Mouse (Mus musculus) kidney, adult 2 months (tissue): ENCODE data around the gene Dnttip1. TPM values are rescaled to one million over a fixed set of nuclear protein-coding genes. Genes with fewer than 3 reads are reported as not detected.

ENCODE experiments used
- DNase-seq: peaks from one replicate; pipeline ENCODE4 v3.0.0; 2021
- H3K27ac ChIP-seq: fragments of 200-500 bp; 2 replicates; pipeline ENCODE4 v1.5.1; 2012; ENCODE audit warnings: low read depth, low read length, control low read depth, inconsistent platforms; ENCODE audit not compliant: insufficient read depth
- H3K27me3 ChIP-seq: fragments of 200-500 bp; replicated peaks from 2 replicates; pipeline ENCODE4 v1.6.1; 2012; ENCODE audit warnings: mild to moderate bottlenecking, moderate library complexity, low read length, inconsistent platforms; ENCODE audit not compliant: control insufficient read depth, insufficient read depth
- H3K36me3 ChIP-seq: fragments of 200-500 bp; 2 replicates; pipeline ENCODE4 v1.6.1; 2012; ENCODE audit warnings: mild to moderate bottlenecking, moderate library complexity, low read length, inconsistent platforms; ENCODE audit not compliant: control insufficient read depth, insufficient read depth
- H3K4me1 ChIP-seq: fragments of 200-500 bp; 2 replicates; pipeline ENCODE4 v1.6.1; 2011; ENCODE audit warnings: low read length; ENCODE audit not compliant: control insufficient read depth, insufficient read depth
- H3K4me3 ChIP-seq: fragments of 200-500 bp; 2 replicates; pipeline ENCODE4 v1.5.1; 2011; ENCODE audit warnings: mild to moderate bottlenecking, low read depth, low read length, control low read depth; ENCODE audit not compliant: insufficient read depth
- CTCF ChIP-seq: fragments of 200-500 bp; conservative IDR thresholded peaks from 2 replicates; pipeline ENCODE4 v1.5.1; 2011; ENCODE audit warnings: low read depth, mild to moderate bottlenecking, control low read depth, low read length, moderate library complexity, mixed read lengths; ENCODE audit not compliant: insufficient read depth, insufficient read length
- POLR2A ChIP-seq: fragments of 200-500 bp; IDR thresholded peaks from one replicate; pipeline ENCODE4 v1.6.1; 2011; ENCODE audit warnings: low read depth, low read length, control low read depth
- WGBS: fragments of 180-500 bp; shearing (Covaris S2); methylation state at CpG from one replicate; pipeline ENCODE4 v1.1.7; 2018; 5-methylcytosine and 5-hydroxymethylcytosine counted together
- polyA plus RNA-seq: library from polyadenylated mRNA; depleted of rRNA; stranded (reverse); fragments of >200 nt; gene quantifications from 2 replicates; pipeline ENCODE4 v1.2.3, GENCODE M21; 2012

The Dnttip1 gene
- polyA plus RNA-seq, 1 experiment: 32.6 TPM

DNA sequence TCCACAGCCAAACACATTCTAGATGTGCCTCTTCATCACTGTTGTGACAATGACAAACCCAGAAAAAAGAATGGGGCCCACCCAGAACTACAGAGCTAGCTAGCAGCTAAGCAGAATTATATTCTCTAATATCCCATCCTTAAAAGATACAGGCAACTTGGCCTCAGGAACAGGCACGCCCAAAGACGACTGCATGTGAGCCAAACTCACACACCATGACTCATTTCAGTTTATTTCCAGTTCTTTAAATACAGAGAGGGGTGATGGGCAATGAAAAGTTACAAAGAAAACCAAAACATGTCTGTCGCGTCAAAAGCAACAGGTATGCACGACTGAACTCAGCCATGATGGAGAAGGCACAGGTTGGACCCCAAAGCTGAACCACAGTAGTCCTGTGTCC is 10.3 kb upstream of the Dnttip1 start:
- TF ChIP-seq CTCF (no peak), POLR2A (no peak)
- 83% methylated on average over 5 of the region's 5 CpGs for WGBS
- Histone ChIP-seq H3K27ac (no peak overlapping the region), H3K4me3 (no peak overlapping the region), H3K36me3 (no peaks in the 10 kb centered on the region), H3K4me1 (no peaks in the 10 kb centered on the region), H3K27me3 (no peaks in the 10 kb centered on the region)
- no peak for DNase-seq

DNA sequence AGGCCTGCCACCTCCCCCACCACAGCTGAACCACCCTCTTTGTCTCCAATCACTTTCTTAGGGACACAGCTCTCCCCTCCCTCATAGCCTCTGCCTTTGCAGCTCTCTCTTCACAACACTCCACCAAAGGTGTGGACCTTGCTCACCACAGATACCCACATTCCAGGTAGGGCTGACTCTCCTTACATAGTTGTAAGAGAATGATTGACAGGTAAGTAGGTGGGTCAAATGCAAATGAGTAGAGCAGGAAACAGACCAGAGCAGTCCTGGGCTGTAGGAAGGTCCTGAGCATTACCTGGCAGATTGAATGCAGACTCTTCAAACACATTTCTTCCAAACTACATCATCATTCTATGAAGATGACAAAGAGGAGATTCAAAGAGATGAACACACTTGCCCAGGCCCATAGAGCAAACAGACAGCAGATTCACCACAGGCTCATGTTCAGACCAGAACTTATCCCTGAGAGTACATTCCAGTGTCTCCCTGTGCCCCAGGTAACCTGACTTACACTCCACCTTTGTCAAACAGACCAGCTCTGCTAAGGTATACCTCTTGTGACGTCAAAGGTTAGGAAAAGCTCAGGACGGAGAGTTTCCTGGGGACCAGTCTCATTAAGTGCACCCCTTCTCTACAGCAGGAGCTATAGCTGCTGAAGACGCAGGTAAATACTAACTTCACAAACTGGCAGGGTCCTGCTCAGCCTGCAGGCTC is 8.2 kb upstream of the Dnttip1 start:
- no peaks in the 10 kb centered on the region for H3K36me3 ChIP-seq
- peak; percentile 39 for DNase-seq
- no peak overlapping the region for H3K27ac ChIP-seq
- H3K4me1 ChIP-seq: no peaks in the 10 kb centered on the region
- no peak for TF ChIP-seq POLR2A
- TF ChIP-seq CTCF: no peak
- H3K4me3 ChIP-seq: no peak overlapping the region
- H3K27me3 ChIP-seq: no peaks in the 10 kb centered on the region
- WGBS: 80% methylated on average over 3 of the region's 3 CpGs

DNA sequence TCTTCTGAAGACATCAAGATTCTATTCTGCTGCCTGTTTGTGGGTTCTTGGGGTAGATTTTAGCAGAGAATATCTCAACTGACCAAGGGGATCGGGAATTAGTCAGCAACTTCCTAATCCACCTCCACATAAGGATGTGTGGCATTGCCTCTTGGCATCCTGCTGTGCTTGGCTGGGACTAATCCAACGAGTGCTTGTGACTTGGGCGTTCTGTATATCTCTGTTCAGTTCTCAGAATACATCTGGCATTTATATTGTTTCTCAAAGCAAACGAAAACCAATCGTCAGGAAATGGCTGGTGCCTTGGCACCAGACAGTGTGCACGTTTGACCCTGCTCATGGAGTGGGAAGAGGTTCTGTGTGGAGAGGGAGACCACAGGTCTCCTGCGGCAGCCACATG is 5.9 kb upstream of the Dnttip1 start:
- 68% methylated on average over 7 of the region's 7 CpGs for WGBS
- Histone ChIP-seq H3K27me3 (no peaks in the 10 kb centered on the region), H3K4me3 (no peak overlapping the region), H3K27ac (no peak overlapping the region), H3K4me1 (peaks cover under 1% of the 10 kb centered on the region; the same call in 1 of the 2 replicates), H3K36me3 (no peaks in the 10 kb centered on the region)
- TF ChIP-seq CTCF (no peak), POLR2A (no peak)
- DNase-seq: no peak

DNA sequence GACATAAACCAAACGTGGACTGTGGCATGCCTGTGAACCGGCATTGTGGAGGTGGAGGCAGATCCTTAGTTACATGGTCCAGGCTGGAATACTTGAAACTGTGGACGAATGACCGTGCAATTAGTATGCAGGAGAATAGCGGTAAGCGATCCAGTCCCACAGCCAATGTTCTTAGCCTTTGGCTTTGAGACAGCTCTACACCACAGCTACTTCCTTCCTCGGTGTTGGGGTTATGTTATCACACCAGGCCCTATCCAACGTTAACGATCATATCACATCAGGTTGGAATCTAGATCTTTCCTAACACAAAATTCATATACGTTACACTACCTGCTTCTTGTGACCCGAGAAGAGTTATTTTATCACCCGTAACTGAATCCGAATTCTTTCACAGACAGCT is 796 bp upstream of the Dnttip1 start:
- Histone ChIP-seq H3K27ac (no peak overlapping the region), H3K4me1 (peaks cover 9% of the 10 kb centered on the region; the same call in 1 of the 2 replicates), H3K4me3 (peak overlapping the region; percentile 72), H3K27me3 (no peaks in the 10 kb centered on the region), H3K36me3 (no peaks in the 10 kb centered on the region)
- TF ChIP-seq CTCF (no peak), POLR2A (no peak)
- DNase-seq: no peak
- 43% methylated on average over 13 of the region's 13 CpGs for WGBS

DNA sequence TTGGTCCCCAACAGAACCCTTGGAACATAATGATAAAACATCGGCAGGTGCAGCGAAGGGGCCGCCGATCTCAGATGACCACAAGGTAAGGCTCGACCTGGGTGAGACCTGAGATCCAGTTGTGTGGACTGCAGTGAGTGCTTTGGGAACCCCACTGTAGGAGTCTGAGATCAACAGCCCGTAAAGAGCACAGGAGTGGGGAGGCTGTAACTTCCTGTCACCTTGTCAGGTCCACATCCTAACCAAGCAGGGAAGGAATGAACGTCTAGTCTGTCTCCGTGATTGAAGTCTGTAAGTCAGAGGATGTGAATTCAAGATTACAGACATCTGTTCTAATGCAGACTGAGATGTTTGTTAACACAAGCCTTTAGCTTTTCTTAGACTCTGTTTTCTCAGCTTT is 910 bp downstream of the Dnttip1 start:
- no peak for TF ChIP-seq CTCF
- no peak for TF ChIP-seq POLR2A
- no peak overlapping the region for H3K27ac ChIP-seq
- peaks cover 9% of the 10 kb centered on the region; the same call in 1 of the 2 replicates for H3K4me1 ChIP-seq
- DNase-seq: no peak
- H3K36me3 ChIP-seq: no peaks in the 10 kb centered on the region
- H3K4me3 ChIP-seq: peak overlapping the region; percentile 72
- H3K27me3 ChIP-seq: no peaks in the 10 kb centered on the region
- 27% methylated on average over 8 of the region's 8 CpGs for WGBS

DNA sequence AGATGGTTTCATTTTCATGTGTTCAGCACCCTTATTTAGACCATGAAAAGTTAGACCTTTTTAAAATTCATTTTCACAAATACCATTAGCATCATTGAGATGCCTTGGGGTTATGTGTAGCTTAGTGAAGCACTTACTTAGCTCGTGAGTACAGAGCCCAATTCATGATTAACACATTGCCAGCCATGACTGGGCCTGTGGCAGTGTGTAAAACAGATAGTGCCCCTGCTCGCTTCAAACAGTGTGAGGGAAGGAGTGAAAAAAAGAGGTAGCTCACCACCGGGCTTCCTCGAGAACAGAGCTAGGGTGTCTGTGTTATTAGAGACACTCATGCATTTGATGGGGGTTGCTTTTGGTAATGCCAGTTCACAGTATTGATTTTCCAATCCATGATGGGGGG is 2.4 kb downstream of the Dnttip1 start:
- Histone ChIP-seq H3K4me1 (peaks cover 9% of the 10 kb centered on the region; the same call in 1 of the 2 replicates), H3K27me3 (no peaks in the 10 kb centered on the region), H3K4me3 (no peak overlapping the region), H3K27ac (no peak overlapping the region), H3K36me3 (no peaks in the 10 kb centered on the region; the same call in 1 of the 2 replicates)
- TF ChIP-seq POLR2A: no peak
- TF ChIP-seq CTCF: no peak
- 80% methylated on average over 4 of the region's 4 CpGs for WGBS
- DNase-seq: no peak

DNA sequence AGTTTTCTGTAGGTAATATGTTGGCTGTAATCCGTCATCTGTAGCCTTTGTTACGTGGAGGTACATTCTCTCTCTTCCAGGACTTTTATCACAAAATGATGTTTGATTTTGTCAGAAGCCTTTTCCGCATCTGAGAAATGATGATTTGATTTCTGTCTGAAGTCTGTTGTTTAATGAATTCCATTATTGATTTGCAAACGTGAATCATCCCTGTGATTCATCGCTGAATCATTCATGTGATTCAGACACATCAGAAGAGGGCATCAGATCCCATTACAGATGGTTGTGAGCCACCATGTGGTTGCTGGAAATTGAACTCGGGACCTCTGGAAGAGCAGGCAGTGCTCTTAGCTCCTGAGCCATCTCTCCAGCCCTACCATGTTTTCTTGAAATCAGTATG is 3.2 kb downstream of the Dnttip1 start:
- no peaks in the 10 kb centered on the region; the same call in 1 of the 2 replicates for H3K36me3 ChIP-seq
- 85% methylated on average over 6 of the region's 6 CpGs for WGBS
- H3K4me3 ChIP-seq: no peak overlapping the region
- no peak for DNase-seq
- no peaks in the 10 kb centered on the region for H3K27me3 ChIP-seq
- no peak overlapping the region for H3K27ac ChIP-seq
- peaks cover 9% of the 10 kb centered on the region; the same call in 1 of the 2 replicates for H3K4me1 ChIP-seq
- TF ChIP-seq POLR2A (no peak), CTCF (no peak)
